Mouse (Mus musculus): ENCODE data around the gene Rasd1. TPM values are rescaled to one million over a fixed set of nuclear protein-coding genes. Genes with fewer than 3 reads are reported as not detected.

Gene Rasd1
- total RNA-seq, 4 experiments from 2014 or later: 34.8 to 47.6 (median 41.1) TPM

Other genes starting within 250 kb of the Rasd1 start
- gene Pld6, start 177.3 kb downstream of the Rasd1 start, total RNA-seq (2022): 1 to 10 TPM in 1 of 4 experiments, under 1 TPM in 2, not detected in 1; 0.49 to 1.5 (median 0.85) TPM
- 10 to 100 TPM; 46.7 to 47.9 (median 47.2) TPM for gene Flcn, start 154.9 kb downstream of the Rasd1 start, total RNA-seq (2022)
- gene Nt5m, start 125.5 kb downstream of the Rasd1 start, total RNA-seq (2022): 10 to 100 TPM; 44.6 to 62.9 (median 51.3) TPM
- 10 to 100 TPM; 71.8 to 82.2 (median 78.1) TPM for gene Cops3, start 125.1 kb downstream of the Rasd1 start, total RNA-seq (2022)
- 10 to 100 TPM; 34.2 to 40.1 (median 34.8) TPM for gene Med9, start 16.7 kb downstream of the Rasd1 start, total RNA-seq (2022)
- 1 to 10 TPM; 3.0 to 7.8 (median 6.2) TPM for gene Pemt, start 81.5 kb upstream of the Rasd1 start, total RNA-seq (2022)
- gene Rai1, start 140.1 kb upstream of the Rasd1 start, total RNA-seq (2022): 10 to 100 TPM; 70.5 to 85.6 (median 78.1) TPM

Measured in layer of hippocampus, adult 8-10 months (tissue).